Mouse (Mus musculus) 416B (cell line): ENCODE measurements at regions not wholly inside any gene's neighbourhood (a gene's known extent, or its start where the extent isn't known, plus 50 kb on each side); places are given as distances from the start of the nearest gene placed in this dataset.

Experiments used
- DNase-seq: peaks from one replicate; pipeline ENCODE4 v3.0.0; 2011; ENCODE audit warnings: low read depth

- DNase-seq, result no peak
These were observed 107.3 kb upstream of the 4933402E13Rik start for GRCm38 (mm10) chrX:62176011-62176410.

GRCm38 (mm10) chrX:62180089-62180488, 103.2 kb upstream of the 4933402E13Rik start:
- peak; percentile 12 for DNase-seq
